Mouse (Mus musculus): ENCODE results near the gene Astn2.

DNA sequence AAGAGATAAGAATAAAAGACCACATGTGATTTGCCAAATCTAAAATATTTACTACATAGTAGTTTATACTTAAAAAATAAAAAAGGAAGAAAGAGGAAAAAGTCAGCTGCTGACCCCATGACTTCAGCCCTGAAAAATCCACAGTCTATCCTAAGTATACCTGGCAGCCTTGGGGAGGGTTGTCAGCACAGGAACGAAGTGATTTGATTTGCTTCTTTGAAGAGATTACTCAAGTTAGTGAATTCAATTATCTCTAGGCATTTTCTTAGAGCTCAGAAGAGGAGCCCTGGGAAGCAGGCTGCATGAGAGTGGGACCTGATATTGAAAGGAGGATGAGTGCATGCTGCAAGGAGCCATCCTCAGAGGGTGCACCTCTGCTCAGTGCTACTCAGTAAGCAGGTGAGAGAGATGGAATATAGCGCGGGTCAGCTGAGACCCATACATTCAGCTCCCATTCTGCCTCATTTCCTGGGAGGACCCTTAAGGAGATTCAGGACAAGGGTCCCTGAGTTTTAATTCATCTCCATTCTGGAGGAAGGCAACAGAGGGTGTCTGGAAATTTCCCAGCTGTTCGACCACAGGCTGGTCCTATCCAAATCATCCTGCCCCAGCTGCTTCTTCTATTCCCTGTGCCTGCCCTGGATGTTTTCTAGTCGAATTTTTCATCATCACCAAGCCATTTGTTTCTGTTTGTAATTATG lies 646.1 kb downstream of the Astn2 start:
- TF ChIP-seq CTCF (IDR thresholded peaks at IDR 0.05) = no peak
- TF ChIP-seq EP300 (IDR thresholded peaks at IDR 0.05) = no peak
